In genomic region chr8:13705668-13706067, GRCm38 (mm10) we compare ENCODE assay signal across 8 mouse cellular contexts. TPM values are rescaled to one million over a fixed set of nuclear protein-coding genes. Genes with fewer than 3 reads are reported as not detected.
DNase-seq lines count a peak whose midpoint lies in the region; ATAC-seq and TF ChIP-seq lines count a peak whose summit lies in the region.
"Had no signal": no experiment of that assay in that cellular context is flagged by ENCODE, and none has a peak within 500 bp of the region (broad histone marks: within the 10 kb centered on the region; RNA-seq: fewer than 3 reads in every experiment).

Cfap97d2 (plus strand) TSS chr8:13705889.

- peaks cover 14% of the 10 kb centered on the region for H3K4me1 ChIP-seq in midbrain, embryonic 12.5 days

- H3K4me3 ChIP-seq in midbrain, embryonic 12.5 days, result peak within 1 kb of the TSS; percentile 22; the same call in 1 of the 2 replicates
- H3K4me3 ChIP-seq: erythroblast, embryonic 14.5 days had no signal

- DNase-seq in A20 (ENCODE audit: low read depth, low spot score), result peak; percentile 28
- DNase-seq in B cell, adult 2 months, result peak; percentile 20 to 37
- DNase-seq in brain, embryonic 14.5 days (ENCODE audit: low read depth), result peak; percentile 97
- DNase-seq in gastrocnemius, postnatal 10 days, result peak; percentile 54
- DNase-seq in layer of hippocampus, adult 9-11 months, result peak; percentile 73
- peak; percentile 46 for DNase-seq in splenic B cell, adult 2 months (ENCODE audit: low read depth, low spot score)

- H3K9ac ChIP-seq in midbrain, embryonic 12.5 days (replicated peaks), result peak within 1 kb of the TSS; percentile 43; the same call in 1 of the 2 replicates

- H3K27me3 ChIP-seq in midbrain, embryonic 12.5 days, result no peaks in the 10 kb centered on the region
- no peaks in the 10 kb centered on the region for H3K27me3 ChIP-seq in splenic B cell, adult 2 months (ENCODE audit: control insufficient read depth, insufficient read depth, low read length, poor library complexity, severe bottlenecking)

- TF ChIP-seq POLR2A in brain, embryonic 14.5 days (IDR thresholded peaks at IDR 0.05; ENCODE audit: borderline replicate concordance, extremely low read depth, insufficient read depth, insufficient read length, poor library complexity, severe bottlenecking), result peak; percentile 18; the same call in 1 of the 2 replicates

- 2% methylated on average over 5 of the region's 5 CpGs for WGBS in midbrain, embryonic 12.5 days

- H3K27ac ChIP-seq in midbrain, embryonic 12.5 days (replicated peaks), result peak within 1 kb of the TSS; percentile 88

- ATAC-seq in midbrain, embryonic 12.5 days (ENCODE audit: low FRiP score, low read depth), result peak; percentile 100

- TF ChIP-seq CTCF in brain, embryonic 14.5 days (IDR thresholded peaks at IDR 0.05; ENCODE audit: borderline replicate concordance, extremely low read depth, insufficient read depth, insufficient read length), result peak; percentile 2; the same call in 1 of the 2 replicates

- H3K36me3 ChIP-seq in midbrain, embryonic 12.5 days, result no peaks in the 10 kb centered on the region
- H3K36me3 ChIP-seq in splenic B cell, adult 2 months (ENCODE audit: control insufficient read depth, insufficient read depth, low read length, poor library complexity, severe bottlenecking), result no peaks in the 10 kb centered on the region

- no peaks in the 10 kb centered on the region for H3K9me3 ChIP-seq in midbrain, embryonic 12.5 days

- H3K4me2 ChIP-seq in midbrain, embryonic 12.5 days (replicated peaks), result peak within 1 kb of the TSS; percentile 49

RNA-seq across cellular contexts. Expression of gene Cfap97d2, which starts in this region (rescaled TPM):
- 1.8 and 2.0 TPM in 2 replicates for polyA plus RNA-seq in brain, embryonic 14.5 days (2012; rRNA removed)
- not detected for total RNA-seq in gastrocnemius, postnatal 10 days (2021)
- polyA plus RNA-seq in midbrain, embryonic 12.5 days (2016; fragmentation: Nextera tagmentation; extraction: Ambion mirVana), result 0.84 and 1.0 TPM in 2 replicates
- polyA plus RNA-seq: erythroblast, embryonic 14.5 days had no signal

Comparison
In these comparisons a context has a peak if more than half of its experiments do, and no peak if none do; other contexts are left out.
1. Peak in every context shown above with its lines: DNase-seq, ATAC-seq, H3K4me3 ChIP-seq and H3K27ac ChIP-seq.
2. Peak in DNase-seq in gastrocnemius, postnatal 10 days; RNA of the gene not detected or under 1 TPM.
3. DNase-seq: peak in every context shown above with its lines; median percentile 97 in brain, embryonic 14.5 days; 73 in layer of hippocampus, adult 9-11 months; 54 in gastrocnemius, postnatal 10 days; 46 in splenic B cell, adult 2 months; 28 in B cell, adult 2 months; 28 in A20.